Mouse (Mus musculus): ENCODE data around the gene Tmem259.

The Tmem259 gene

DNA sequence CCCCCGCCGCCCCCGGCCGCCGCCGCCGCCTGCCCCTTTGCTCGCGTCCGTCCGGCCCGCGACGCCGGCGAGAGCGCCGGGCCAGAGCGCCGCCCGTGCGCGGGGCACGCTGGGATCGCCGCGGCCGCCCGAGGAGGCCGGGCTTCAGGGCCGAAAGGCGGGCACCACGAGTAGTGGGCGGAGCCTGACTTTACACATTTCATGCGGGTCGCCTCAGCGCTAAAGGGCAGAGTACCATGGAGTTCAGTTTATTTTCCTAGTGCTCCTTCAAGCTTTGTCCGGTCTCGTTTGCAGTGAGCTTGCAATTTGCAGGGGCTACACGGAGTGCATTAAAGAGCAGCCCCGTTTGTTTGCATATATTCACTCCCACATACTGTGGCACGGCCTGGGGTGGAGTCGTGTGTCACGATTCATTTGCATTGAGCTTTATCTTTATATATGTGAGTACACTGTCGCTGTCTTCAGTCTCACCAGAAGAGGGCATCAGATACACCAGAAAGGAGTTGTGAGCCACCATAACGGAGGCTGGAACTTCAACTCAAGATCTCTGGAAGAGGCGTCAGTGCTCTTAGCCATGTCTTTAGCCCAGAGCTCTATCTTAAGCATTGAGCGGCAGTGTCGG lies at the start of gene Tmem259:
TSS of gene Tmem259 (minus strand) at position 136 of the 622 bp plus-strand sequence.
- DNase-seq (ENCODE audit: low spot score in 2 of 2), result peak; percentile 83 to 87

DNA sequence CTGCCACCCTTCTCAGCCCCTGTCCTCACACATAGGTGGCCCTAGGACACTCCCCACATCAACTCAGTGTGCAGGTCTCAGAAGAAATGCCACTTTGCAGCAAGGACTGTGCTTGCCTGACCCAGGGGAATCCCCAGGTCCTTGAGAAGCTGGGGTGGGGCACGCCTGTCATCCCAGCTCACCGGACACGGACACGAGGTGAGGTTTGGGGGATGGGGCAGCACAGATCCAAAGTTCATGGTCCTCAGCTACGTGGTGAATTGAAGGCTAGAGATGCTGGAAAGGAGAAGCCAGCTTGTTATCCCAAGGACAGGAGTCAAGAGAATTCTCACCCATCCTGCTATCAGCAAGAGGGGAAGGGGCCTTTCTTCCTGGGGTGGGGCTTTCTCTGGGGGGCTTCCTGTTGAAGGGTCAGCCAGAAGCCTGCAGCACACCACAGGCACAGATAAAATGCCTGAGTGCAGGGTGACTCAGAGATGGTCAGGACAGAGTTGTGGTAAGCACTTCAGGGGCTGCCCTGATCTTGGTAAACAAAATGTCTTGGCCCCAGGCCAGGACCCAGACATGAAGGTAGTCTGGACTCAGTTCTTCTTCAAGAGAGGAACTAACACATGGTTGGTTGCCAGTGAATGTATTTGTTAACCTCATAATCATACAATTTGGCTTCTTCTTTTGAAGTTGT lies 48.8 kb upstream of the Tmem259 start:
- peak in 1 of 2 experiments; percentile 65 for DNase-seq (ENCODE audit: low spot score in 2 of 2)

DNA sequence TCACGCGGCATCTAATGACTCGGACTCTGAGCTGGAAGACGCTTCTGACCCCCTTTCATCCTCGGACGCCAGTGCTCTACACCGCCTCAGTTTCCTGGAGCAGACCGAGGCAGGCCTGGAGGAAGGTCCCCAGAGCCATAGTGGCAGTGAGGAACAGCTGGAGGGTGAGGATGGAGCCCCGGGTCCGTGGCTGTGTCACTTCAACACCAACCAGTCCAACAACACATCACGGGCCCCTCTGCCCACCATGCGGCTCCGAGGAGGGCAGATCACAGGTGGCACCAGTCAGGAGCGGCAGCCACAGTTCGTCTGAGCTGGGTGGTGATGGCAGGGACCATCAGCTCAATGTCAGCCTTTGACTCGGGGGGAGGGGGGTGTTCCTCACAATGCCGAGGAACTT lies 46.6 kb upstream of the Tmem259 start:
- DNase-seq (ENCODE audit: low spot score in 2 of 2), result no peak

DNA sequence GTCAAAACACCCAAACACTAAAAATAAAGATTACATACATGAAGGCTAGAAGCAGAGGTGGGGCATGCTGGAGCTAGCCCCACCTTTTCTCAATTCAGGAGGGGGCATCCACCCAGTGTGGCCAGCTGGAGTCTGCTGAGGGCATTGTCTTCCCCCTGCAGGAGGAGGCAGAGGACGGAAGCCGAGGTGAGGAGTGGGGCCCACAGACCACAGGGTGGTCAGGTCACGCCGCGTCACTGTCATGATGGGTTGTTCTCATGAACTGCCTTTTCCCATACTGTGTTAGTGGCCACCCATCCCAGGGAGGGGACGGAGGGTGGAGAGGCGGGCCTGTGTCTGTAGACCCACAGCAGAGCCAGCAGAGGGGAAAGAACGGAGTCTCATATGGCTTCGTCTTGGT lies 46.1 kb upstream of the Tmem259 start:
- DNase-seq (ENCODE audit: low spot score in 2 of 2), result no peak

DNA sequence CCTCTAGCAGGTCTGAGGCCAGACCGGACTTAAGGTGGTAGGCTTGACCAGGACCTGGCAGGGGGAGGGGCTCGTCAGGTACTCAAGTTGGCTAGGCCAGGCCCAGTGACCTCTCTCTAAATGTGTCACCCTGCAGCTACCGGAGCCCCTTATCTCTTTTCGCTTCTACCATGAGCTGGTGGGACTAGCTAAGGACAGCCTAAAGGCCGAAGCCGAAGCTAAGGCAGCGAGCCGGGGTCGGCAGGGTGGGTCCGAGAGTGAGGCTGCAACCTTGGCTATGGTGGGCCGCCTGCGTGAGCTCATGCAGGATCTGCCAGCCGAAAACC lies 44.4 kb upstream of the Tmem259 start:
- no peak for DNase-seq (ENCODE audit: low spot score in 2 of 2)

DNA sequence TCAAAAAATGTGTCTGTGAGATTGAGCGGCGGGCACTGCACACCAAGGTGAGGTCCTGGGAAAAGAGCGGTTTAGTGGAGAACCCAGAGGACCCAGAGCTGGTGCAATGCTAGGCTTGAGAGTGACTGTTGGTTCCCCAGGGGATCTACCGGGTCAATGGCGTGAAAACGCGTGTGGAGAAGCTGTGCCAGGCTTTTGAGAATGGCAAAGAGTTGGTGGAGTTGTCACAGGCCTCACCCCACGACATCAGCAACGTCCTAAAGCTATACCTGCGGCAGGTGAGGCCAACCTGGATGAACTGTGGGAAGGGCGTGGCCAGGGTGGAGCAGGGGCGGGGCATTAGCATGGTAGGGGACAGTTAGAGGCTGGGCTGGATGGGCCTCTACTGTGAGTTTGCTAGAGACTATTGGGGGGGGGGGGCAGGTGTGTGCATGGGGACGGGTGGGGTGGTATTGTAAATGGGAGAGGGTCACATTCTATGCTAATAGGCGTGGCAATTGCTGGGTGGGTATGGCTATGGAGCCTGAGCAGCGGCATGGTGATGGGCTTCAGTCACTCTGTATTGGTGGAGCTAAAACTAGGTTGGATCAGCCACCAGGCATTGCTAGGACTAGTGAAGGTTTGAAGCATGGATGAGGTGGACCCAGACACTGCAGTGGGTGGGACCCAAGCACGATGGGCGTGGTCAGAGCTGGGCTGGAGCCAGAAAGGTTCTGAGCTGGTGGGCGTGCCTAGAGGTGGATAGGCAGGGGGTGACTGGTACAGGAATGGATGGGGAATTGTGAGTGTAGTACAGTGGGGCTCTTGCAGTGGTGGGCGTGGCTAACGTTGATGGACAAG lies 43.8 kb upstream of the Tmem259 start:
- no peak for DNase-seq (ENCODE audit: low spot score in 2 of 2)

DNA sequence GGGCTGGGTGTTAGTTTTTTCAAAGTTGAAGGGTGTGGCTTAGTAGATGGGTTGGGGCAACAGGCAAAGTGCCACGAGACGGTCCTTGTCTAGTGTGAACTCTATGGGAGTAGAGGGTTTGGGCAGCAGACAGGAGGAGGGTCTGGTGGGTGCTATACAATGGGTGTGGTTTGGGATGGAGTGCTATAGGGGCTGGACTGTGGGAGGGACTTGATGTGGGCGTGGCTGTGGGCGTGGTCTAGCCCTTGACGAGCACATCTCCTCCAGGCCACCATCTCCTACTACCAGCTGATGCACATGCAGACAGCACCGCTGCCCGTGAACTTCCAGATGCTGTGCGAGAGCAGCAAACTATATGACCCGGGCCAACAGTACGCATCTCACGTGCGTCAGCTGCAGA lies 41.8 kb upstream of the Tmem259 start:
- DNase-seq (ENCODE audit: low spot score in 2 of 2), result no peak

DNA sequence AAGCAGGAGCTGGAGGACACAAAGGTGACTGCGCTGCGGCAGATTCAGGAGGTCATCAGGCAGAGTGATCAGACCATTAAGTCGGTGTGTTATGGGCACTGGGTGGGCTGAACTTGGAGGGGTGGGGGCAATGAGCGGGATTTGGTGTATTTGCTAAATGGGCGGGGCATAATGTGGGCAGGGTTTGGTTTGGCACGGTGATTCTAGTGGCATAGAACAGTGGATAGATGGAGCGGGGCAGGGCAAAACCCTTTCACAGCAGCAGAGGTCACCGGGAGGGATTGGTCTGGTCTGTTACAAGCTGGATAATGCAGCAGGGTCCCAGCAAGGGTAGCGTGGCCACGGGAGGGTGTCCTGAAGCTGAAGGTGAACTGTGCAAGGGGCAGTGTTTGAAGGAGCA lies 41.3 kb upstream of the Tmem259 start:
- DNase-seq (ENCODE audit: low spot score in 2 of 2), result no peak

DNA sequence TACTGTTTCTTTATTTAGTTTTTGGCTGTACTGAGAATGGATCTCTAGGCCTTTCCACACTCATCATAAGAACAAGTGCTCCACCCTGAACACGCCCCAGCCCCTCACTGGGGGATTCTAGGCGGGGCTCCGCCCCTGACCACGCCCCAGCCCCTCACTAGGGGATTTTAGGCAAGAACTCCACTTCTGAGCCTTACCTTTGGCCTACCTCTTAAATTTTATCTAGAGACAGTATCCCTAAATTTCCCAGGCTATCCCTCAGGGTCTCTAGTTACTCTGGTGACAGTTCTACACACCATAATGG lies 40.9 kb upstream of the Tmem259 start:
- DNase-seq (ENCODE audit: low spot score in 2 of 2), result no peak

DNA sequence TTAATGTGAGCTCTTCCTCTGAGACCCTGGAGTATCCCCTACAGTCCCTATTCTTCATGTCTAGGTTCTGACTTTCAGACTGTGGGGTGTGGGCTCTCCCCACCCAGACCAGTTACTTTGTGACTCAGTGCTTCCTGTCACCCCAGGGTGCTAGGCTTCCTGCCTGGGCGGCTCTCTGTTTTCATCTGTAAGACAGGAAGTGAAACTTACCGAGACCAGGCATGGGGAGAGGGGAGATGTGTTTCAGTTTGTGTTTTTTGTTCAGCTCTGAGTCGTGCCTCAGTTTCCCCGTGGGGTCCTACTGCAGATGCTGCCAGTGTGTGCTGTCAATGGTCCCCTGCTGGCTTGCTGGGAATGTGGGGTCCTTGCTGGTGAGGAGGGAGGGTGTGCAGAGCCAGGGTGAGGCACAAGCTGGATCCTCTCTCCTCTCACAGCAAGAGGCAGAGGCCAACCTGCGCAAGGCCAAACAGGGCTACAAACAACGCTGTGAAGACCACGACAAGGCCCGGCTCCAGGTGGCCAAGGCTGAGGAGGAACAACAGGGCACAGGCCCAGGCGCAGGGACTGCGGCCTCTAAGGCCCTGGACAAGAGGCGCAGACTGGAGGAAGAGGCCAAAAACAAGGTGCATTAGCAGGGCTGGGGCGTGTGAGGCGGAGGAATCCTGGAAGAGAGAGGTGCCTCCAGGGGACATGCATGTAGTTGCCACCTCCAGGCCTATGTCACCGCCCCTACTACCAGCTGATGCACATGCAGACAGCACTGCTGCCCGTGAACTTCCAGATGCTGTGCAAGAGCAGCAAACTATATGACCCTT lies 40.3 kb upstream of the Tmem259 start:
- no peak for DNase-seq (ENCODE audit: low spot score in 2 of 2)

DNA sequence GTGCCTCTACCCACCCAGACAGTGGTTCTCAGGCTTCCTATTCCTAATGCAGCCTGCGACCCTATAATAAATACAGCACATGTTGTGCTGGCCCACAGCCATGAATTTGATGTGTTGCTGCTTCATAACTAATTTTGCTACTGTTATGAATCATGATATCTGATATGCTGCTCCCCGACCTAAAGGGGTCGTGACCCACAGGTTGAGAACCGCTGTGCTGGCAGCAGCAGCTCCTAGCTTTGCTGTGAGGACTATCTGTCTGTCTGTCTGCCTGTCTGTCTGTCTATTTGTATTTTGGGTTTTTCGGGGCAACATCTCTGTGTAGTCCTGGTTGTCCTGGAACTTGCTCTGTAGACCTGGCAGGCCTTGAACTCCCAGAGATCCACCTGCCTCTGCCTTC lies 39.6 kb upstream of the Tmem259 start:
- no peak for DNase-seq (ENCODE audit: low spot score in 2 of 2)

DNA sequence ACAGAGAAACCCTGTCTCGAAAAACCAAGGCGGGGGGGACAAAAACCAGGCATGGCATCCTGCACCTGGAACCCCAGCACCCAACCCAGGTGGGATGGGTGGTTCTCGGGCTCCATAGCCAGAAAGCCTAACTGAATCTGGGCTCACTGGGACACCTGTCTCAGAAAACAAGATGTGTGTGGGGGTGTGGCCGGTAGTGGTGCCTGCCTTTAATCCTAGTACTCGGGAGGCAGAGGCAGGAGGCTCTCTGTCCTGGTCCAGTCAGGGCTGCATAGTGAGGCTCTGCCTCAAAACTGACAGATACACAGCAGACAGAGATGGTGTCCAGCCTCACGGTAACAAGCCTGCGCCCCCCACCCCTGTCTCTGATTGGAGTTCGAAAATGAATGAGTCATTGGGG lies 38.7 kb upstream of the Tmem259 start:
- no peak for DNase-seq (ENCODE audit: low spot score in 2 of 2)

DNA sequence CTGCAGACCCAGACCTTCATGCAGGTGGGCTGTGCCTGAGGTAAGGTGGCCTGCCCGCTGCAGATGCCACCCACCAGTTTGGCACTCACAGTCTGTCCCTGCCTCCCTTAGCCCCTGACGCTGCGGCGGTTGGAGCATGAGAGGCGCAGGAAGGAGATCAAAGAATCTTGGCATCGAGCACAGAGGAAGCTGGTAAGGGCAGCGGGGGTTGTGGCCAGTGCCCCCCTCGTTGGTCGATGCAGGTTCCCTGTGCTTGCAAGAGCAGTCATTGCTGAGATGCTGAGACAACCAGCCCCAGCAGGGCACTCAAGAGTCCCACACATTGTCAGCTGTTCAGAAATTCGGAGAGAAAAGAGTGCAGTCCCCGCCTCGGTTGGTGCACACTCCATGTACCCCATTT lies 38.0 kb upstream of the Tmem259 start:
- no peak for DNase-seq (ENCODE audit: low spot score in 2 of 2)

DNA sequence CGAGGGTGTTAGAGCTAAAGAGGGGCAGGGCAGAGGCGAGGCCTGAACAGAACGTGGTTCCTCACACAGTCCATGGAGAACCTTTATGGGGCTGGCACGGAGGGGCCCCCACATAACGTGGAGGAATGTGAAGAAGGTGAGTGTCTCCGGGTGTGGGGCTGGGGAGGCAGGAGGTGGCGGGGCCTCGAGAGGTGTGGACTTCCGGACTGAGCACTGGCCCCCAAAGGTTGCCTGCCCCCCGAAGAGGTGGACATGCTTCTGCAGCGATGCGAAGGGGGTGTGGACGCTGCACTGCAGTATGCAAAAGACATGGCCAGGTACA lies 37.2 kb upstream of the Tmem259 start:
- DNase-seq (ENCODE audit: low spot score in 2 of 2), result no peak

DNA sequence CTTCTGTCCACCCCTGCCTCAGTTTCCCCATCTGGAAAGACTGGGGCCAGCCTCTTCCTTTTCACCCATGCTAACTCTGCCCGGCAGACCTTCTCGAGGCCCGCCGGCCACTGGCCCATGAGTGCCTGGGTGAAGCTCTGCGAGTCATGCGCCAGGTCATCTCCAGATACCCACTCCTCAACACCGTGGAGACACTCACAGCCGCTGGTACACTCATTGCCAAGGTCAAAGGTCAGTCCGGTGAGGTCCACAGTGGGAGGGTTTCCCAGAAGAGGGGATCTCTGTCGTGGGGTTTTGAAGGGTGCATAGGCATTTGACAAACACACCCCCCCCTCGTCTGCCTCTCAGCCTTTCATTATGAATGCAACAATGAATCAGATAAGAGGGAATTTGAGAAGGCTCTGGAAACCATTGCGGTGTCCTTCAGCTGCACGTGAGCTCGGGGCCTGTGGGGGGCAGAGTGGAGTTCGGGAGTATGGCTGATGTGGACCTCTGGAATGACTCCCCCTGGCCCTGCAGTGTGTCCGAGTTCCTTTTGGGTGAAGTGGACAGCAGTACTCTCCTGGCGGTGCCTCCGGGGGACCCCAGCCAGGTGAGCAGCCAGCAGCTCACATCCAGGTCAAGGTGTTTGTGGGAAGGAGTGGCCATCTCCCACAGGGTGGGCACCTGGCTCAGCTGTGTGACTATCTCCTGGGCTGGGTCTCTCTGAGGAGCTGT lies 36.6 kb upstream of the Tmem259 start:
- no peak for DNase-seq (ENCODE audit: low spot score in 2 of 2)

DNA sequence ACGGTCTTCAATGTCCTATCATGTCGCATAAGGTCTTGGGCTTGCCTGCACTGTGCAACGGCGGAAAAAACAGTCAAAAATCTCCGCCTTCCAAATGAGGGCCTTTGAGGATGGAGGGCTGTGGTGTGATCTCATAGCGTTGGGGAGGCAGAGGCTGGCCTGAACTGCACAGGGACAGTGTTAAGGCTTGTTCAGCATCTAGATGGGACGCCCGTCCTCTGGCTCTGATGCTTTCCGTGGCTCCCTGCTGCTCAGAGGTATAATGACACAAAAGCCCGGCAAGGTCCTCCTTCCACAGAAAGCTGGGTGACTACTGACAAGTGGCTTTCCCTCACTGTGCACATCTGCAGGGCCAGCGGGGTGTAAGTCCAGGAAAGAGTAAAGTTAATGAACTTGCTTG lies 36.1 kb upstream of the Tmem259 start:
- DNase-seq (ENCODE audit: low spot score in 2 of 2), result no peak

DNA sequence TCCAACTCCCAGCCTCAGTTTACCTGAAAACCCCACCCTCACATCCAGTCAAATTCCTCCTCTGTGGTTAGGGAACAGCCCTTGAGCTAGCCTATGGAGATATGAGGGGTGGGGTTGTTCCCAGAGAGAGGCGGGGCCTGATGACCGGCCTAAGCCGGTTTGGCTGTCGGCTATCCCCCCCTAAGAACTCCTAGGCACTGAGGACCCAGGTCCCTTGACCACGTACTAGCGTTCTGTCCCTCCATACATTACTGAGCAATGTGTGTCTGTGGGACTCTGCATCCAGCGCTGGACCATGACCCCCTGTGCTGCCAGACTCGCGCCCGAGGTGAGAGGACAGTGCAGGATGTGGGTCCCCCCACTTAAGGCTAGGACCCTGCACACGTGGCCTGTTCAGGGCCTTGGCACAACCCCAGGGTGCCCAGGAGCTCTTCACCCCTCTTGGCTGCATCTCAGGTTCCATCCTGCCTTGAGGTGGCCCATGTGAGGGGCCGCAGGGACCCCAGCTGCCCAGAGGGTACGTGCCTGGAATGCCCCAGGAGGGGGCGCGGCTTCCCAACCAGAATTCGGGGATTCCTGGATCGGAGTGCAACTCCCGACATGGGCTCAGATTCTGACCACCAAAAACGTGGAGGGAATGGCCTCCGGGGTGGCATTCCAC lies 35.5 kb upstream of the Tmem259 start:
- DNase-seq (ENCODE audit: low spot score in 2 of 2), result no peak

DNA sequence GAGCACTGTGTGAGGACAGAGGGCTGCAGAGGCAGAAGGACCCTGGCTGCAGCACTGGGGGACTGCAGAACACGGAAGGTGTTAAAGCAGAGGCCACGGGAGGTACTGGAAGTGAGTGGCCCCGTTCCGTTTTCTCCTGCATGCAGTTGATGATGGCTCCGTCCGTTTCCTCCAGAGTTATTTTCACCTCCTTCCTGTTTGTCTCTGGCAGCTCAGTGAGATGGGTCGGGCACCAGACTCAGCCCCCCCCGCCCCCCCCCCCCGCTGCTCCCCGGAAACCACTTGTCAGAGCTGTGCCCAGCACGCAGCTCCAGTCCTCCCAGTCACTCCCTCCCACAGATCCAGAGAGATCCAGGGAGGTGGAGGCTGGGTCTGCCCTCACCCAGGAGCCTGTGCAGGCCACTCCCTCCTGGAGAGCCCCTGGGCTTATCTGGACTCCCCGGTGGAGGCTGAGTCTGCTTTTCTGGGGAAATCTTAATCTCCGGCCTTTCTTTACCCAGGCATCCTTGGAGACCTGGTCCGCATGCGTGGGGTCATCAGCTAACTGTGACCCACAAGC lies 34.7 kb upstream of the Tmem259 start:
- no peak for DNase-seq (ENCODE audit: low spot score in 2 of 2)

DNA sequence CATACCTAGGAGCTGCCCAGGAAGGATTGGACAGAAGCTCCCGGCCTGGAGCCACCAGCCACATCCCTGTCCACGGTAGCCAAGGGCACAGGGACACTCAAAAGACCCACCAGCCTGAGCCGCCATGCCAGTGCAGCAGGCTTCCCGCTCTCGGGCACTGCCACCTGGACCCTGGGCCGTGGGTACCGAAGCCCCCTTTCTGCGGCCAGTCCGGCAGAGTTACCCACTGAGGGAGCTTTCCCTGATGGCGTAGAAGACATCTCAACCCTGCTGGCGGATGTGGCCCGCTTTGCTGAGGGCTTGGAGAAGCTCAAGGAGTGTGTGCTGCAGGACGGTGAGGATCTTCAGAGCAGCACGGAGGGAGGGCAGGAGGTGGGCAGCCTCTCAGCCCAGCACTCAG lies 33.6 kb upstream of the Tmem259 start:
- no peak for DNase-seq (ENCODE audit: low spot score in 2 of 2)

DNA sequence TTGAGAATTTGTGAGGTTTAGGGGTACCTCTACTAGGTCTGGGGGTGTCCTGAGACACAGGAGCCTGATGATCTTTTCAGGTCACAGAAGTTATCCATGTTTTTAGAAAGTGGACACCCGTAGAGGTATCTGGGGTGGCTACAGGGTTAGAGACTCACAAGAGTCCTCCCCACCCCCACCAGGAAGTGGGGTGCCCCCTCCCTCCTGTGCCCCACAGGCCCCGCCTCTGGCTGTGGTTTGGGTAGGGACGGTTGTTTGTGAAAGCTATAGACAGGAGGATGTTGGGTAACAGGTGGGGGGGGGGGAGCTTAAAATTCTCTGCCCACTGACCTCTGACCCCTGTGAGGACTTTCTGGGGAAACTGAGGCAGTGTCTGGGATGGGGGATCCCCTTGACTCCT lies 33.2 kb upstream of the Tmem259 start:
- no peak for DNase-seq (ENCODE audit: low spot score in 2 of 2)

DNA sequence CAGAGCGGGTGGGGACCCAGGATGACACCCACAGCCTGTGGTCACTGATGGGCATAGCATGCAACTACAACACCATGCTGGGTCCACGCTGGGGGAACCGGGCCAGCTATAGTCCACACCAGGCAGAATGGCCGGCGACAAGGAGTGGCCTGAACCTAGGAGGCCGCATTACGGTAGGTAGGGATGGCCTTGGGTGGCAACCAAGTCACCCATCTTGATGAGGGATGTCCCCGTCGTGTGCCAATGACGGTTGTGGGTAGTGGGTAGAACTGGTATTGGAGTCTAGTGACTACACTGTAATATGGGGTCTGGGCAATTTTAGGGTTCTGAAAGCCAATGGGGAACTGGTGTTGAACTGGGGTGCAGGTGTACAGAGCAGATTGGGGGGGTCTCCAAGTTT lies 32.8 kb upstream of the Tmem259 start:
- DNase-seq (ENCODE audit: low spot score in 2 of 2), result no peak
